Mouse (Mus musculus) liver, postnatal 0 days (tissue): ENCODE results near the gene Abce1.
A peak's percentile ranks its signal among the peaks of the same experiment; 100 is the strongest.

Source experiments
- CTCF ChIP-seq: sonication (generic); IDR thresholded peaks from 2 replicates; pipeline ENCODE4 v1.5.1; 2016; ENCODE audit warnings: antibody characterized with exemption, low read depth
- EP300 ChIP-seq: IDR thresholded peaks from 2 replicates; pipeline ENCODE4 v1.6.1; 2016; ENCODE audit warnings: antibody characterized with exemption, low read depth, mild to moderate bottlenecking

DNA sequence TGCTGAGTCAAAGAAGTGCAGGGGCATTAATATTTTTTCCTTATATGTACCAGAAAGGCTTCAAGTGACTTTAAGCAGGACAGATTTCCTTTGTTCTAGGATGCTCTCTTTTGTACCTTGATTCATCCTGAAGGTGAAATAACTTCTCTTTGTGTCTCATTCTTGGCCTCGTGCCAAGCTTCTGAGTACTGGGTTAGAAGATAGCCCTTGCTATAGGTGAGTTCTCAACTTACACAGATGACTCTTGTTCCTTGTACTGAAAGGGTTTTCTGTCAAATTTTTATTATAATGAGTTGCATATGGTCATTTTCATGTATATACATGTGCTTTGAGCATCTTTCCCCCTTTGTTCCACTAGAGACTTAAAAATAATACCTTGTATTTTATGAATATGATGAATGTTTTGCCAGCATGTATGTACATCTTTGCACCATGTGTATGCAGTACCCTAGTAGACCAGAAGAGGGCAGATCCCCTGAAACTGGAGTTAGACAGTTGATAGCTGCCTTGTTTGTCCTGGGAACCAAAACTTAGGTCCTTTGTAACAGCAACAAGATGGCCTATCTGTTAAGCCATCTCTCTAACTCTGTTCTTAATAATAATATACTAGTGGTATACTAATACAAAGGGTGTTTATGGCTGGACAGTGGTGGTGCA, 61.3 kb downstream of the Abce1 start:
- TF ChIP-seq EP300 (no peak), CTCF (peak; percentile 76)
